Mouse (Mus musculus): ENCODE results near the gene Txn2. TPM values are rescaled to one million over a fixed set of nuclear protein-coding genes. Genes with fewer than 3 reads are reported as not detected.

Txn2 gene
- 182 and 185 TPM in 2 replicates for polyA plus RNA-seq (2015; fragmentation: Nextera tagmentation; extraction: Ambion mirVana)

DNA sequence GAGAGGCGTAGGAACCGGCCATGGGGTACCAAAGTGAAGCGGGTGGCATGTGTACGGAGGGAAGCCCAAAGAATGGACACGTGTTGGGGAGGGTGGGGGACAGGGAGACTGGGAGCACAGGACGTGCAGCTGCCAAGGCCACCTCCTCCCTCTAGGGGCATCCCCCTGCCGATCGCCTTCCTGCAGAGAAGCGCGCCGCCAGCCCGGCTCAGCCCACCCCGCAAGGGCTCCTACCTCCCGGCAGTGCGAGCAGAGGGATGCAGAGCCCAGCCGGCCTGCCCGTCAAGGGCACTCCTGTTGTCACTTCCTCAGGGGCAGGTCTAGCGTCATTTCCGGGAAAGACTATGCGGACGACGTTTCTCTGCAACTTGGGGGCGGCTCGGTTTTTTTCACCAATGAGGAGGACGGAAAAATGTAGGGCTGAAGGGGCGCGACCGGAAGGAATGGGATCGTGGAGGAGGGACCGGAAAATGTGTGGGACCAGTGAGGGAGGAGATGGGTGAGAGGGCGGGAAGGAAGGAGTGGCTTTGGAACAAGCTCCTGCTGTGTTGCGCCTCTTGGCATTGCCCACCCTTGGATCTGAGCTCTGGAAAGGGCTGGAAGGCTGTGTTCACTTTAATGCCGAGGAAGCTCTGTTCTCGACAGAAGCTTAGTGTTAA is at the start of gene Txn2:
Txn2 (minus strand) TSS at position 334 of the 659 bp plus-strand sequence.
- H3K9me3 ChIP-seq (ENCODE audit: control insufficient read depth, low read length) = no peaks in the 10 kb centered on the region
- peak within 1 kb of the TSS; percentile 82 for H3K4me3 ChIP-seq (ENCODE audit: low read length)
- peak within 1 kb of the TSS; percentile 85 for H3K4me2 ChIP-seq (ENCODE audit: low read depth, low read length)
- WGBS = under 1% methylated on average over 34 of the region's 34 CpGs
- ATAC-seq (ENCODE audit: low read depth) = peak; percentile 97
- peaks cover 15% of the 10 kb centered on the region for H3K4me1 ChIP-seq (replicated peaks; ENCODE audit: control insufficient read depth, insufficient read depth, low read length)
- no peaks in the 10 kb centered on the region for H3K27me3 ChIP-seq (ENCODE audit: control insufficient read depth, insufficient read depth, low read depth, low read length)
- peak within 1 kb of the TSS; percentile 93 for H3K27ac ChIP-seq (ENCODE audit: low read length)
- H3K9ac ChIP-seq (ENCODE audit: low read length) = peak within 1 kb of the TSS; percentile 86
- H3K36me3 ChIP-seq (ENCODE audit: control insufficient read depth, insufficient read depth, low read length) = peaks cover 14% of the 10 kb centered on the region

GRCm38 (mm10) chr15:77977663-77978062 is 48.9 kb upstream of the Txn2 start:
- no peak for ATAC-seq (ENCODE audit: low read depth)
- H3K27me3 ChIP-seq (ENCODE audit: control insufficient read depth, insufficient read depth, low read depth, low read length) = no peaks in the 10 kb centered on the region
- no peak overlapping the region for H3K4me3 ChIP-seq (ENCODE audit: low read length)
- H3K27ac ChIP-seq (ENCODE audit: low read length) = no peak overlapping the region
- H3K4me2 ChIP-seq (ENCODE audit: low read depth, low read length) = no peak overlapping the region
- H3K36me3 ChIP-seq (ENCODE audit: control insufficient read depth, insufficient read depth, low read length) = no peaks in the 10 kb centered on the region
- H3K9me3 ChIP-seq (ENCODE audit: control insufficient read depth, low read length) = no peaks in the 10 kb centered on the region
- no peaks in the 10 kb centered on the region for H3K4me1 ChIP-seq (replicated peaks; ENCODE audit: control insufficient read depth, insufficient read depth, low read length)
- H3K9ac ChIP-seq (ENCODE audit: low read length) = no peak overlapping the region
- WGBS = 45% methylated on average over 3 of the region's 3 CpGs

- no peak for ATAC-seq (ENCODE audit: low read depth)
- Histone ChIP-seq H3K36me3 (ENCODE audit: control insufficient read depth, insufficient read depth, low read length) (no peaks in the 10 kb centered on the region), H3K27me3 (ENCODE audit: control insufficient read depth, insufficient read depth, low read depth, low read length) (no peaks in the 10 kb centered on the region), H3K9ac (ENCODE audit: low read length) (no peak overlapping the region), H3K27ac (ENCODE audit: low read length) (no peak overlapping the region), H3K9me3 (ENCODE audit: control insufficient read depth, low read length) (no peaks in the 10 kb centered on the region), H3K4me3 (ENCODE audit: low read length) (no peak overlapping the region), H3K4me1 (replicated peaks; ENCODE audit: control insufficient read depth, insufficient read depth, low read length) (peaks cover 9% of the 10 kb centered on the region), H3K4me2 (ENCODE audit: low read depth, low read length) (no peak overlapping the region)
- 62% methylated on average over 6 of the region's 6 CpGs for WGBS
Observed at GRCm38 (mm10) chr15:77974165-77974841, 45.5 kb upstream of the Txn2 start.

GRCm38 (mm10) chr15:77970470-77971292 is 41.9 kb upstream of the Txn2 start, which contains the start of gene Eif3d:
Gene Eif3d (minus strand): TSS chr15:77970813.
- peaks cover 27% of the 10 kb centered on the region for H3K36me3 ChIP-seq (ENCODE audit: control insufficient read depth, insufficient read depth, low read length)
- peak within 1 kb of the TSS; percentile 100 for H3K27ac ChIP-seq (ENCODE audit: low read length)
- H3K4me3 ChIP-seq (ENCODE audit: low read length) = peak within 1 kb of the TSS; percentile 70
- H3K27me3 ChIP-seq (ENCODE audit: control insufficient read depth, insufficient read depth, low read depth, low read length) = no peaks in the 10 kb centered on the region
- peaks cover 13% of the 10 kb centered on the region for H3K4me1 ChIP-seq (replicated peaks; ENCODE audit: control insufficient read depth, insufficient read depth, low read length)
- ATAC-seq (ENCODE audit: low read depth) = peak; percentile 92
- peak within 1 kb of the TSS; percentile 94 for H3K4me2 ChIP-seq (ENCODE audit: low read depth, low read length)
- under 1% methylated on average over 72 of the region's 72 CpGs for WGBS
- peak within 1 kb of the TSS; percentile 96 for H3K9ac ChIP-seq (ENCODE audit: low read length)
- H3K9me3 ChIP-seq (ENCODE audit: control insufficient read depth, low read length) = no peaks in the 10 kb centered on the region

- WGBS = 2% methylated on average over 15 of the region's 15 CpGs
- Histone ChIP-seq H3K9me3 (ENCODE audit: control insufficient read depth, low read length) (no peaks in the 10 kb centered on the region), H3K9ac (ENCODE audit: low read length) (peak overlapping the region; percentile 94), H3K4me2 (ENCODE audit: low read depth, low read length) (peak overlapping the region; percentile 94), H3K4me1 (replicated peaks; ENCODE audit: control insufficient read depth, insufficient read depth, low read length) (peaks cover 13% of the 10 kb centered on the region), H3K36me3 (ENCODE audit: control insufficient read depth, insufficient read depth, low read length) (peaks cover 33% of the 10 kb centered on the region), H3K4me3 (ENCODE audit: low read length) (peak overlapping the region; percentile 70), H3K27me3 (ENCODE audit: control insufficient read depth, insufficient read depth, low read depth, low read length) (no peaks in the 10 kb centered on the region), H3K27ac (ENCODE audit: low read length) (peak overlapping the region; percentile 100)
- ATAC-seq (ENCODE audit: low read depth) = no peak; the same call in 1 of the 2 replicates
Observed at GRCm38 (mm10) chr15:77969940-77970469, 41.2 kb upstream of the Txn2 start.

DNA sequence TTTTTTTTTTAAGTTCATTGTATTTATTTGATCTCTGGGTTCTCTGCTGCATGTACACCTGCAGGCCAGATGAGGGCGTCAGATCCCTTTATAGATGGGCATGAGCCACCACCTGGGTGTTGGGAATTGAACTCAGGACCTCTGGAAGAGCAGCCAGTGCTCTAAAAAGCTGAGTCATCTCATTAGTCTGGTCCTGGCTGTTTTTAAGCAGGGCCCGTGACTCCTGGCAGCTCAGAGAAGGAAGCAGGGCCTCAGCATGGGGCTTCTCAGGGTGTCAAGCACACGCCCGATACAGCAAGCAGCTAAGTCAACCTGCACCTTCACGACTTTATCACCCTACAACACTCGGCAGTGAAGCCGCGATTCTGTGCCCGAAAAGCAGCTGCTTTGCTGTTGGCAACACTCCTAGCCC is 36.3 kb upstream of the Txn2 start:
- no peak overlapping the region for H3K27ac ChIP-seq (ENCODE audit: low read length)
- no peak overlapping the region for H3K4me2 ChIP-seq (ENCODE audit: low read depth, low read length)
- H3K4me3 ChIP-seq (ENCODE audit: low read length) = no peak overlapping the region
- no peaks in the 10 kb centered on the region for H3K9me3 ChIP-seq (ENCODE audit: control insufficient read depth, low read length)
- H3K27me3 ChIP-seq (ENCODE audit: control insufficient read depth, insufficient read depth, low read depth, low read length) = no peaks in the 10 kb centered on the region
- H3K36me3 ChIP-seq (ENCODE audit: control insufficient read depth, insufficient read depth, low read length) = peaks cover 78% of the 10 kb centered on the region
- no peak for ATAC-seq (ENCODE audit: low read depth)
- no peak overlapping the region for H3K9ac ChIP-seq (ENCODE audit: low read length)
- peaks cover 9% of the 10 kb centered on the region for H3K4me1 ChIP-seq (replicated peaks; ENCODE audit: control insufficient read depth, insufficient read depth, low read length)
- WGBS = 75% methylated on average over 9 of the region's 9 CpGs

DNA sequence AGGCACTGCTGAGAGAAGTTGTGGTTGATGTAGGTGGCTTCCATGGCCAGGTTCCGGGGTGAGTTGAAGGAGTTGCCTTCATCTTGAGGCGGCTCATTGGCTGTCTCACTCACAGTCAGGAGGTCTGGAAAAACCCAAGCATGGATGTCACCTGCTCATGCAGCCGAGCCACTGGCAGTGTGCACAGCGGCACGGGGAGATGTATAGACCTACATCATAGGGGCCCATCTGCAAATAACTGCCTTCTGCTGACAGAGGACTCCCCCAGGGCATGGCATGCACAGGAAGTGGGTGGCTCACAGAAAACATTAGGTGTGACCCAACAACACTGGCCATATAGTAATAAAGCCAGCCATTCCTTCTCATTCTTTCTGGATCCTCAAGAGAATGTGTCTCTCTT is 33.6 kb upstream of the Txn2 start:
- Histone ChIP-seq H3K9ac (ENCODE audit: low read length) (no peak overlapping the region), H3K27ac (ENCODE audit: low read length) (no peak overlapping the region), H3K4me1 (replicated peaks; ENCODE audit: control insufficient read depth, insufficient read depth, low read length) (no peaks in the 10 kb centered on the region), H3K9me3 (ENCODE audit: control insufficient read depth, low read length) (no peaks in the 10 kb centered on the region), H3K36me3 (ENCODE audit: control insufficient read depth, insufficient read depth, low read length) (peaks cover 83% of the 10 kb centered on the region), H3K4me2 (ENCODE audit: low read depth, low read length) (no peak overlapping the region), H3K27me3 (ENCODE audit: control insufficient read depth, insufficient read depth, low read depth, low read length) (no peaks in the 10 kb centered on the region), H3K4me3 (ENCODE audit: low read length) (no peak overlapping the region)
- 98% methylated on average over 5 of the region's 5 CpGs for WGBS
- ATAC-seq (ENCODE audit: low read depth) = no peak

GRCm38 (mm10) chr15:77960693-77961092 is 31.9 kb upstream of the Txn2 start:
- 83% methylated on average over 6 of the region's 6 CpGs for WGBS

GRCm38 (mm10) chr15:77958071-77958470 is 29.3 kb upstream of the Txn2 start:
- peaks cover 42% of the 10 kb centered on the region for H3K36me3 ChIP-seq (ENCODE audit: control insufficient read depth, insufficient read depth, low read length)
- 60% methylated on average over 3 of the region's 3 CpGs for WGBS

More at GRCm38 (mm10) chr15:77960693-77961092, 31.9 kb upstream of the Txn2 start:
- H3K36me3 ChIP-seq (ENCODE audit: control insufficient read depth, insufficient read depth, low read length) = peaks cover 65% of the 10 kb centered on the region
- no peak overlapping the region for H3K9ac ChIP-seq (ENCODE audit: low read length)
- no peak overlapping the region for H3K27ac ChIP-seq (ENCODE audit: low read length)
- H3K27me3 ChIP-seq (ENCODE audit: control insufficient read depth, insufficient read depth, low read depth, low read length) = peaks cover 9% of the 10 kb centered on the region
- peaks cover 14% of the 10 kb centered on the region for H3K4me1 ChIP-seq (replicated peaks; ENCODE audit: control insufficient read depth, insufficient read depth, low read length)
- no peak overlapping the region for H3K4me3 ChIP-seq (ENCODE audit: low read length)
- no peak overlapping the region for H3K4me2 ChIP-seq (ENCODE audit: low read depth, low read length)
- no peaks in the 10 kb centered on the region for H3K9me3 ChIP-seq (ENCODE audit: control insufficient read depth, low read length)
- ATAC-seq (ENCODE audit: low read depth) = no peak

More at GRCm38 (mm10) chr15:77958071-77958470, 29.3 kb upstream of the Txn2 start:
- Histone ChIP-seq H3K4me2 (ENCODE audit: low read depth, low read length) (no peak overlapping the region), H3K9me3 (ENCODE audit: control insufficient read depth, low read length) (no peaks in the 10 kb centered on the region), H3K4me3 (ENCODE audit: low read length) (no peak overlapping the region), H3K27me3 (ENCODE audit: control insufficient read depth, insufficient read depth, low read depth, low read length) (peaks cover 15% of the 10 kb centered on the region), H3K4me1 (replicated peaks; ENCODE audit: control insufficient read depth, insufficient read depth, low read length) (peaks cover 15% of the 10 kb centered on the region), H3K27ac (ENCODE audit: low read length) (no peak overlapping the region), H3K9ac (ENCODE audit: low read length) (no peak overlapping the region)
- ATAC-seq (ENCODE audit: low read depth) = no peak

Measured in lung, embryonic 16.5 days (tissue).